Mouse (Mus musculus) cortical plate, adult 2 months (tissue): ENCODE data around the gene Cenpm.

Experiments
- CTCF ChIP-seq: fragments of 200-500 bp; IDR thresholded peaks from 2 replicates; pipeline ENCODE4 v1.5.1; 2011; ENCODE audit warnings: mild to moderate bottlenecking, control low read depth, low read length; ENCODE audit not compliant: insufficient read depth; ENCODE audit errors: extremely low read depth
- POLR2A ChIP-seq: fragments of 200-500 bp; IDR thresholded peaks from 2 replicates; pipeline ENCODE4 v1.6.1; 2011; ENCODE audit warnings: mild to moderate bottlenecking, low read length, control low read depth; ENCODE audit not compliant: insufficient read depth; ENCODE audit errors: extremely low read depth

GRCm38 (mm10) chr15:82223251-82223650 is 21.3 kb downstream of the Cenpm start:
- TF ChIP-seq POLR2A = no peak
- no peak for TF ChIP-seq CTCF
